Mouse (Mus musculus) heart, postnatal 14 days (tissue): ENCODE measurements around the gene Vmn1r152. TPM values are rescaled to one million over a fixed set of nuclear protein-coding genes. Genes with fewer than 3 reads are reported as not detected.
"Not testable (repeated sequence)": the region's sequence is repeated elsewhere in the genome, so short reads cannot be mapped to it uniquely, and the experiment has no call there.

Source experiments
- DNase-seq, 2 experiments: peaks; one replicate each; pipeline ENCODE4 v3.0.0; 2021 to 2022
- intact Hi-C: fragments of 180-260 bp; cut with DNase I; formaldehyde crosslinking; loops from one replicate; pipeline ENCODE4 v1.15.1; 2025
- long read RNA-seq, 2 experiments: library from polyadenylated mRNA; stranded (forward); transcript quantifications; one replicate each; pipeline ENCODE4 v2.0.0; 2021
- total RNA-seq, 2 experiments: library from RNA; stranded (reverse); gene quantifications; 2 replicates each; pipeline ENCODE4 v1.2.3; 2021

The Vmn1r152 gene
- total RNA-seq: not detected
- long read RNA-seq, experiment 1: 0 reads
- long read RNA-seq, experiment 2: 0 reads

- DNase-seq, intact Hi-C loops: not testable (repeated sequence)
These were observed at the start of gene Vmn1r152 for GRCm38 (mm10) chr7:22522667-22523066. Gene Vmn1r152, plus strand, starts transcription at chr7:22522967.

- intact Hi-C loops, DNase-seq: not testable (repeated sequence)
These were observed 23.2 kb upstream of the Vmn1r152 start, which contains the start of gene Vmn1r151 for GRCm38 (mm10) chr7:22499578-22499977. Gene Vmn1r151, minus strand, starts transcription at chr7:22499678.

GRCm38 (mm10) chr7:22534787-22535186 is 12.0 kb downstream of the Vmn1r152 start, which contains the start of gene Gm8677:
Gene Gm8677, minus strand, starts transcription at chr7:22534887.
- DNase-seq, intact Hi-C loops: not testable (repeated sequence)

GRCm38 (mm10) chr7:22565243-22565642 is 42.5 kb downstream of the Vmn1r152 start, which contains the start of gene Gm4201:
Gene Gm4201, minus strand, starts transcription at chr7:22565343.
- intact Hi-C loops, DNase-seq: not testable (repeated sequence)

Other genes starting within 250 kb of the Vmn1r152 start
- not detected for gene Gm4187, start 193.2 kb upstream of the Vmn1r152 start, total RNA-seq
- not detected for gene Gm8660, start 151.9 kb upstream of the Vmn1r152 start, total RNA-seq
- gene Vmn1r148, start 109.4 kb upstream of the Vmn1r152 start, total RNA-seq: not detected
- gene Vmn1r149, start 84.7 kb upstream of the Vmn1r152 start, total RNA-seq: not detected
- not detected for gene Gm10665, start 58.9 kb upstream of the Vmn1r152 start, total RNA-seq
- not detected for gene Vmn1r151, start 23.3 kb upstream of the Vmn1r152 start, total RNA-seq
- not detected for gene Gm8677, start 11.9 kb downstream of the Vmn1r152 start, total RNA-seq
- gene Gm4201, start 42.4 kb downstream of the Vmn1r152 start, total RNA-seq: not detected
- gene Gm4565, start 65.2 kb downstream of the Vmn1r152 start, total RNA-seq: not detected
- gene Vmn1r155, start 135.1 kb downstream of the Vmn1r152 start, total RNA-seq: not detected
- gene Gm8693, start 169.3 kb downstream of the Vmn1r152 start, total RNA-seq: not detected
- gene Gm4567, start 196.7 kb downstream of the Vmn1r152 start, total RNA-seq: not detected
- gene Vmn1r157, start 238.7 kb downstream of the Vmn1r152 start, total RNA-seq: not detected